Mouse (Mus musculus): ENCODE data around the gene Gm49387. TPM values are rescaled to one million over a fixed set of nuclear protein-coding genes. Genes with fewer than 3 reads are reported as not detected.

Gene Gm49387
- polyA plus RNA-seq, 1 experiment from 2014 or later = 0.52 TPM

DNA sequence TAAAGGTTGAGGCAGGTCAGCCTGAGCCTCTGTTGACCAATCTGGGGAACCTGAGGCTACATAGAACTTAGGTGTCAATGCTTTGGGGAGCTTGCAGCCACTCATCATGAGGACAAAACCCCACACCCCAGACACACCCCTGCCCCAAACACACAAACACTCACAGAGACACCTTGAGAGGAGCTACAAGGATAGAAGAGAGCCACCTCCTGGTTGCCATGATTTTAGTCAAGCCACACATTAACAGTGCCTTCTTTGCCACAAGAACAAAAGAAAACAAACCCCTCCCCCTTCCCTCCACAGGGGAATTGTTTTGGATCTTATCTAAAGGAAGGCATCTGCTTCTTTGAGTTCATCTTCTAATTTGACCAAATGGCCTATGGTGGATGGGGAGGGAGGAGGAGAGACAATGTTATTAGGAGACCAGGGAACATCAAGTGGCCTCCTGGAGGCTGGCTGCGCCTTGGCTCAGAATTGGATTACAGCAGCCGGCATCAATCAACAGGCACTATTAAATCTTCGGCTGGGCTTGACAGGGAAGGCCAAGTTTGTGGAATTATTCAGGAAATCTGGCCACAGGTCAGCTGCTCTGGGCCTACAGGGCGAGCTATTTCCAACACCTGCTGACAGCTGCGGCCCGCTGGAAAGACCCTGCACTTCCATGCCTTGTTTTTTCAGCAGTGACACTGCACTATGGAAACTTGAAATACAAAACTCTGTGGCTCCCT is 76.1 kb downstream of the Gm49387 start:
- H3K4me3 ChIP-seq (ENCODE audit: low read depth, low read length) = no peak overlapping the region
- no peak overlapping the region for H3K4me2 ChIP-seq (replicated peaks; ENCODE audit: low read depth)
- no peak overlapping the region for H3K9ac ChIP-seq (ENCODE audit: low read length)
- H3K4me1 ChIP-seq (replicated peaks; ENCODE audit: control insufficient read depth, insufficient read depth) = no peaks in the 10 kb centered on the region; the same call in 1 of the 2 replicates
- no peak overlapping the region for H3K27ac ChIP-seq (replicated peaks)
- peak; percentile 19 for TF ChIP-seq CTCF (IDR thresholded peaks at IDR 0.05; ENCODE audit: low read depth)
- TF ChIP-seq EP300 (optimal IDR thresholded peaks at IDR 0.05) = no peak
- no peaks in the 10 kb centered on the region for H3K36me3 ChIP-seq (ENCODE audit: control insufficient read depth, insufficient read depth, low read length)
- no peaks in the 10 kb centered on the region for H3K9me3 ChIP-seq (ENCODE audit: control insufficient read depth, low read length)
- 14% methylated on average over 6 of the region's 6 CpGs for WGBS
- DNase-seq (ENCODE audit: low spot score) (peak; percentile 23), ATAC-seq (ENCODE audit: low FRiP score, low TSS enrichment) (peak; percentile 17; the same call in 1 of the 2 replicates)
- no peaks in the 10 kb centered on the region for H3K27me3 ChIP-seq (ENCODE audit: control insufficient read depth, insufficient read depth, low read length)

DNA sequence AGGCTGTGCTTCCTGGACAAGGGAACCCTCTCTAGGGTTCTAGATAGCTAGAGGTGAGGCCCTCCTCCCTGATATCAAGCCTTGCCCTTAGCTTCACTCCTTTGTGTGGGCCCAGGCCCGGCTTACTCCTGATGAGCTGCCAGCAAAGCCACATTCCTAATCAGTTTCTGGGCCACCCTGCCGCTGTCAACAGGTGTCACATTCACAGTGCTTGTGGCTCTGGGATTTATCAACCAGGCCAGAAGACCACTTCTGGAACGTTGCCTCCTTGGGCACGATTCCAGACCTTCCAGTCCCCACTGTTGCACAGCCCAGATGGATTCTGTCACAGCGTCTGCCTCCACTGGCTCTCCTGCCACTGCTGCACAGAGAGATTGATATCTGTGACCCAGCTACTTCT is 79.8 kb downstream of the Gm49387 start:
- peak; percentile 56; the same call in 1 of the 2 replicates for ATAC-seq (ENCODE audit: low FRiP score, low TSS enrichment)
- no peak for TF ChIP-seq EP300 (optimal IDR thresholded peaks at IDR 0.05)
- TF ChIP-seq CTCF (IDR thresholded peaks at IDR 0.05; ENCODE audit: low read depth) = no peak
- peak; percentile 24 for DNase-seq (ENCODE audit: low spot score)

DNA sequence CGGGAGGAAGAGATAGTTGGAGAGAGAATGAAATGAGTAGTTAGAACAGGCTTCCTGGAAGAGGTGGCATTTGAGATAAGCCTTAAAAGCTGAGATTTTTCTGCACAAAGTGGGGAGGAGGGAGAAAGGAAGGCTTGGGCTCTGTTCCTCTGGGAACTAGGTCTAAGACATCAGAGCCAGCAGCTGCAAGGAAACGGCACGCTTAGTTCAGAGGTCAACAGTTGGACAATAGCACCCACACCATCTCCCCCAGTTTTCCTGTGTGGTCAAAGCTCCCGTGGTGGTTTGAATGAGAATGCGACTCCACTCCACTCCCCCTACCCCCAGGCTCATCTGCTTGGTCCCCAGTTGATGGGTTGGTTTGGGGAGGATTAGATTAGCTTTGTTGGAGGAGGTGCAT is 81.5 kb downstream of the Gm49387 start:
- no peaks in the 10 kb centered on the region for H3K27me3 ChIP-seq (ENCODE audit: control insufficient read depth, insufficient read depth, low read length)
- no peaks in the 10 kb centered on the region for H3K9me3 ChIP-seq (ENCODE audit: control insufficient read depth, low read length)
- TF ChIP-seq EP300 (optimal IDR thresholded peaks at IDR 0.05) (no peak), CTCF (IDR thresholded peaks at IDR 0.05; ENCODE audit: low read depth) (no peak)
- H3K4me1 ChIP-seq (replicated peaks; ENCODE audit: control insufficient read depth, insufficient read depth) = no peaks in the 10 kb centered on the region
- DNase-seq (ENCODE audit: low spot score) (no peak), ATAC-seq (ENCODE audit: low FRiP score, low TSS enrichment) (no peak)
- no peak overlapping the region for H3K4me2 ChIP-seq (replicated peaks; ENCODE audit: low read depth)
- no peak overlapping the region for H3K27ac ChIP-seq (replicated peaks)
- no peak overlapping the region for H3K9ac ChIP-seq (ENCODE audit: low read length)
- H3K36me3 ChIP-seq (ENCODE audit: control insufficient read depth, insufficient read depth, low read length) = no peaks in the 10 kb centered on the region
- H3K4me3 ChIP-seq (ENCODE audit: low read depth, low read length) = no peak overlapping the region
- 54% methylated on average over 5 of the region's 5 CpGs for WGBS

More for the DNA sequence above, 79.8 kb downstream of the Gm49387 start:
- Histone ChIP-seq H3K9me3 (ENCODE audit: control insufficient read depth, low read length) (no peaks in the 10 kb centered on the region), H3K27ac (replicated peaks) (no peak overlapping the region), H3K4me1 (replicated peaks; ENCODE audit: control insufficient read depth, insufficient read depth) (no peaks in the 10 kb centered on the region; the same call in 1 of the 2 replicates), H3K4me2 (replicated peaks; ENCODE audit: low read depth) (no peak overlapping the region), H3K9ac (ENCODE audit: low read length) (no peak overlapping the region), H3K4me3 (ENCODE audit: low read depth, low read length) (no peak overlapping the region), H3K36me3 (ENCODE audit: control insufficient read depth, insufficient read depth, low read length) (no peaks in the 10 kb centered on the region), H3K27me3 (ENCODE audit: control insufficient read depth, insufficient read depth, low read length) (no peaks in the 10 kb centered on the region)
- 22% methylated on average over 5 of the region's 5 CpGs for WGBS

DNA sequence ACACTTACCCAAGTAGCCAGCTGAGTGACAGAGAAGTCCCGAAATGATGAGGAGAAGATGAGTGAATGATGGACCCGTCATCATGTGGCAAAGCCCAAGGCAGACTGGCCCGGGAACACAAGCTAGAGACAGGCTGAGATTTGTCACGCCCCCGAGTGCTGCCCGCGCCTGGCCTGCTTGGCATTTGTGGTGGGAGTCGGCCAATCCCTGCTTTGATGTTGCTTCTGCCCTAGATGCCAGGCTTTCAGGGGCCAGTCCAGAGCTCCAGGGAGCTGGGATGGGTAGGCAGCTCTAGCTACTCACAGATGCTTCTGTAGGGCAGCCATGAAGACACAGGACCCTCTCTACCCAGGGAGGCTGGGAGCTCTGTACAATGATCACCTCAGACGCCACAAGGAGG is 82.9 kb downstream of the Gm49387 start:
- Histone ChIP-seq H3K4me3 (ENCODE audit: low read depth, low read length) (no peak overlapping the region), H3K9me3 (ENCODE audit: control insufficient read depth, low read length) (no peaks in the 10 kb centered on the region), H3K27ac (replicated peaks) (no peak overlapping the region), H3K27me3 (ENCODE audit: control insufficient read depth, insufficient read depth, low read length) (no peaks in the 10 kb centered on the region), H3K9ac (ENCODE audit: low read length) (no peak overlapping the region), H3K4me2 (replicated peaks; ENCODE audit: low read depth) (no peak overlapping the region), H3K4me1 (replicated peaks; ENCODE audit: control insufficient read depth, insufficient read depth) (no peaks in the 10 kb centered on the region), H3K36me3 (ENCODE audit: control insufficient read depth, insufficient read depth, low read length) (no peaks in the 10 kb centered on the region)
- 68% methylated on average over 9 of the region's 9 CpGs for WGBS
- no peak for ATAC-seq (ENCODE audit: low FRiP score, low TSS enrichment)
- DNase-seq (ENCODE audit: low spot score) = no peak
- TF ChIP-seq CTCF (IDR thresholded peaks at IDR 0.05; ENCODE audit: low read depth) (no peak), EP300 (optimal IDR thresholded peaks at IDR 0.05) (no peak)

DNA sequence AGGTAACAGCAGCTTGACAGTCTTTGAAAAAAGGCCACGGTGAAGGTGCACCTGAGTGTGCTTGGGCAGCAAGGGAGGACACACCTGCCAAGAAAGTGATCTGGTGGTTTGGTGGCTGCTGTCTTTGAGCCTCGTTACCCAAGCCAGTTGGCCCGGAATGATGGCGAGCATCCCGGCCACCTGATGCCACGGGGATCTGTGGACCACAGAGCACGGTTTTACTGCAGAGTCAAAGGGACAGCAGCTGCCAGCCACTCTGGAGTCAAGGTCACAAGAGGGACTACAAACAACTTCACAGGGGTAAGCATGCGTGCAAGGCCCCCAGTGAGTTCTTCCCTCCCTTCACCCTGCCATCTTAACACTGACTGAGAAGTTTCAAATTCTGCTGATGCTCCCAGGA is 83.4 kb downstream of the Gm49387 start:
- TF ChIP-seq CTCF (IDR thresholded peaks at IDR 0.05; ENCODE audit: low read depth) = no peak
- no peak for TF ChIP-seq EP300 (optimal IDR thresholded peaks at IDR 0.05)
- no peaks in the 10 kb centered on the region for H3K27me3 ChIP-seq (ENCODE audit: control insufficient read depth, insufficient read depth, low read length)

DNA sequence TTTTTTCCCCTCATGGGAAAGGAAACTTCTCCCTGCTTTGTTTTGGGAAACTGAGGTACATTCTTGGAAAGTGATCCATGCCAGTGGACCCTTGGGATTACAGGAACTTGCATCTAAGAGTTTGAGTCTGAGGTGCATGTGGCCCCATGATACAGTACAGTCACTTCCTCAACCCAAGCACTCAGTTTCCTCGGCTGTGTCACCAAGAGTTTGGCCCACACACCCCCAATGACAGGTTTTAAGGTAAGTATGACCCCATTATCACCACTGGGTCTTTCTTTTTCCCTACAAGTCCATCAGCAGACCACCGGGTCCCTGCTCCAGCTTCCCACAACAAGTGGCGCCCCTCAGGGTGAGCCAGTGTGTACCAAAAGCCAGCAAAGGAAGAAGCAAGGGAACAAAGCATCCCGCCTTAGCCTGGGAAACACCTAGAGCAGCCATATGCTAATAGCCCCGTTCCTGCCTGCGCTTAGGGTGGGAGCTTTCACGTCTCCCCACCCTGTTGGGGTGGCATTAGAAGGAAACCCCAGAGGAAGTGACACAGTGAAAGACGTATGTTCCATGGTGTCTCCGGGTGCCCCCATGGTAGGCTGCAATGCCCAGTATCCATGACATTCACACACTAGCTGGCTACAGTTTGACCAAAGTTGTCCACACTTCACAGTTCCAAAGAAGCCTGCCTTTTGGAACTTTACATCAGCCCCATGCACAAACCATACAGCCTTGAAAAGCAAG is 84.0 kb downstream of the Gm49387 start:
- Histone ChIP-seq H3K4me1 (replicated peaks; ENCODE audit: control insufficient read depth, insufficient read depth) (no peaks in the 10 kb centered on the region), H3K4me3 (ENCODE audit: low read depth, low read length) (no peak overlapping the region), H3K27me3 (ENCODE audit: control insufficient read depth, insufficient read depth, low read length) (no peaks in the 10 kb centered on the region), H3K4me2 (replicated peaks; ENCODE audit: low read depth) (no peak overlapping the region), H3K9me3 (ENCODE audit: control insufficient read depth, low read length) (no peaks in the 10 kb centered on the region), H3K27ac (replicated peaks) (no peak overlapping the region), H3K36me3 (ENCODE audit: control insufficient read depth, insufficient read depth, low read length) (no peaks in the 10 kb centered on the region), H3K9ac (ENCODE audit: low read length) (no peak overlapping the region)
- ATAC-seq (ENCODE audit: low FRiP score, low TSS enrichment) (no peak), DNase-seq (ENCODE audit: low spot score) (no peak)
- 84% methylated on average over 9 of the region's 9 CpGs for WGBS
- TF ChIP-seq EP300 (optimal IDR thresholded peaks at IDR 0.05) = no peak
- no peak for TF ChIP-seq CTCF (IDR thresholded peaks at IDR 0.05; ENCODE audit: low read depth)

More for the DNA sequence above, 83.4 kb downstream of the Gm49387 start:
- Histone ChIP-seq H3K9me3 (ENCODE audit: control insufficient read depth, low read length) (no peaks in the 10 kb centered on the region), H3K4me2 (replicated peaks; ENCODE audit: low read depth) (no peak overlapping the region), H3K4me1 (replicated peaks; ENCODE audit: control insufficient read depth, insufficient read depth) (no peaks in the 10 kb centered on the region), H3K27ac (replicated peaks) (no peak overlapping the region), H3K4me3 (ENCODE audit: low read depth, low read length) (no peak overlapping the region), H3K9ac (ENCODE audit: low read length) (no peak overlapping the region), H3K36me3 (ENCODE audit: control insufficient read depth, insufficient read depth, low read length) (no peaks in the 10 kb centered on the region)
- no peak for DNase-seq (ENCODE audit: low spot score)
- 90% methylated on average over 8 of the region's 8 CpGs for WGBS
- no peak for ATAC-seq (ENCODE audit: low FRiP score, low TSS enrichment)

Data from stomach, postnatal 0 days (tissue).